Mouse (Mus musculus) liver, embryonic 11.5 days (tissue): ENCODE data around the gene Grik2. TPM values are rescaled to one million over a fixed set of nuclear protein-coding genes. Genes with fewer than 3 reads are reported as not detected.
"Not testable (repeated sequence)": the region's sequence is repeated elsewhere in the genome, so short reads cannot be mapped to it uniquely, and the experiment has no call there.

ENCODE experiments used
- ATAC-seq: fragments of 200-750 bp; cut with Nextera tagmentation; replicated peaks from 2 replicates; pipeline ENCODE4 v1.8.0; 2017; ENCODE audit warnings: moderate number of reproducible peaks, mild to moderate bottlenecking, moderate TSS enrichment, moderate library complexity; ENCODE audit not compliant: low FRiP score
- DNase-seq: peaks from one replicate; pipeline ENCODE4 v3.0.0-alpha.2; 2017; ENCODE audit warnings: low spot score
- H3K27ac ChIP-seq: fragments of 300-500 bp; sonication (generic); 2 replicates; pipeline ENCODE4 v1.5.1; 2014; ENCODE audit warnings: mild to moderate bottlenecking, low read depth, low read length, control low read depth
- H3K27me3 ChIP-seq: fragments of 300-500 bp; sonication (generic); replicated peaks from 2 replicates; pipeline ENCODE4 v1.6.1; 2014; ENCODE audit warnings: low read length, mixed read lengths; ENCODE audit not compliant: control insufficient read depth, insufficient read depth
- H3K36me3 ChIP-seq: fragments of 300-500 bp; sonication (generic); 2 replicates; pipeline ENCODE4 v1.6.1; 2014; ENCODE audit warnings: mild to moderate bottlenecking, low read length, moderate library complexity, mixed read lengths; ENCODE audit not compliant: control insufficient read depth, insufficient read depth
- H3K4me1 ChIP-seq: fragments of 300-500 bp; sonication (generic); replicated peaks from 2 replicates; pipeline ENCODE4 v1.6.1; 2014; ENCODE audit warnings: low read length, mixed read lengths; ENCODE audit not compliant: control insufficient read depth, insufficient read depth
- H3K4me2 ChIP-seq: fragments of 300-500 bp; sonication (generic); 2 replicates; pipeline ENCODE4 v1.6.1; 2014; ENCODE audit warnings: mild to moderate bottlenecking, control low read depth, moderate library complexity
- H3K4me3 ChIP-seq: fragments of 300-500 bp; sonication (generic); 2 replicates; pipeline ENCODE4 v1.5.1; 2014; ENCODE audit warnings: low read depth, low read length, control low read depth
- H3K9ac ChIP-seq: fragments of 300-500 bp; sonication (generic); 2 replicates; pipeline ENCODE4 v1.6.1; 2014; ENCODE audit warnings: low read depth, low read length, control low read depth
- H3K9me3 ChIP-seq: fragments of 300-500 bp; sonication (generic); 2 replicates; pipeline ENCODE4 v1.6.1; 2016; ENCODE audit warnings: low read length, inconsistent platforms, mixed read lengths; ENCODE audit not compliant: control insufficient read depth
- WGBS: fragments of 180-500 bp; shearing (Covaris S2); extraction: QIAGEN DNeasy Blood & Tissue Kit; methylation state at CpG from one replicate; pipeline ENCODE4 v1.1.7; 2014; 5-methylcytosine and 5-hydroxymethylcytosine counted together
- polyA plus RNA-seq: library from polyadenylated mRNA; unstranded; fragments of >200 nt; fragmentation: Nextera tagmentation; extraction: Ambion mirVana; gene quantifications from 2 replicates; pipeline ENCODE4 v1.2.1, GENCODE M21; 2014

Grik2 gene
- polyA plus RNA-seq, 1 experiment from 2014 or later = 0.53 TPM

- Histone ChIP-seq H3K27ac (no peak overlapping the region), H3K4me1 (no peaks in the 10 kb centered on the region), H3K9me3 (no peaks in the 10 kb centered on the region), H3K27me3 (no peaks in the 10 kb centered on the region), H3K4me3 (no peak overlapping the region), H3K4me2 (no peak overlapping the region), H3K9ac (no peak overlapping the region), H3K36me3 (no peaks in the 10 kb centered on the region)
- WGBS = 50% methylated on average over 2 of the region's 2 CpGs
- ATAC-seq = no peak
- DNase-seq = no peak
Measured at GRCm38 (mm10) chr10:49381852-49382251, 406.7 kb downstream of the Grik2 start.

- Histone ChIP-seq H3K9me3 (no peaks in the 10 kb centered on the region), H3K4me1 (no peaks in the 10 kb centered on the region), H3K27me3 (no peaks in the 10 kb centered on the region), H3K27ac (no peak overlapping the region), H3K36me3 (no peaks in the 10 kb centered on the region), H3K4me3 (no peak overlapping the region), H3K4me2 (no peak overlapping the region), H3K9ac (no peak overlapping the region)
- DNase-seq (no peak), ATAC-seq (no peak)
- WGBS = 82% methylated on average over 2 of the region's 2 CpGs
Measured at GRCm38 (mm10) chr10:49368601-49369000, 420.0 kb downstream of the Grik2 start.

- no peak for ATAC-seq
- Histone ChIP-seq H3K4me3 (no peak overlapping the region), H3K4me2 (no peak overlapping the region), H3K27ac (no peak overlapping the region), H3K36me3 (no peaks in the 10 kb centered on the region), H3K27me3 (no peaks in the 10 kb centered on the region), H3K4me1 (no peaks in the 10 kb centered on the region), H3K9ac (no peak overlapping the region), H3K9me3 (no peaks in the 10 kb centered on the region)
- DNase-seq = no peak
Measured at GRCm38 (mm10) chr10:49365262-49365661, 423.3 kb downstream of the Grik2 start.

- DNase-seq (no peak), ATAC-seq (no peak)
- Histone ChIP-seq H3K36me3 (no peaks in the 10 kb centered on the region), H3K27ac (no peak overlapping the region), H3K4me2 (no peak overlapping the region), H3K27me3 (no peaks in the 10 kb centered on the region), H3K9me3 (no peaks in the 10 kb centered on the region), H3K9ac (no peak overlapping the region), H3K4me3 (no peak overlapping the region), H3K4me1 (no peaks in the 10 kb centered on the region)
Measured at GRCm38 (mm10) chr10:49322413-49322812, 466.2 kb downstream of the Grik2 start.

DNA sequence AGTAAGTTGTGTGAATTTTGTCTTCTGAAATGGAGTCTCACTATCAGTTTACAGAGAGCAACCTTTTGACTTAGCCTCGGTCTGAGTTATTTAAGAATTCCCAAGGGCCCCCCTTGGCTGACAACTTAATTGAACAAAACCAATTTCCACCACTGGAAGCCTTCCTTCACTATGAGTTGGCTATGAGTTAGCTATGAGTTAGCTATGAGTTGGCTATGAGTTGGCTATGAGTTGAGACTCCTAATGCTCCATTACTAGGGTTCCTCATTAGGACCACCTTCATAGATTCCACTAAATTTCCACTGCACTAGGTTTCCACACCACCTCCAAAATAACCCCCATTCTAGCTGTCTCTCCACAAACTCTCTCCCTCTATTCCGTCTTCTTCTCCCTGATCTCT, 468.7 kb downstream of the Grik2 start:
- DNase-seq = no peak
- H3K4me2 ChIP-seq = no peak overlapping the region
- H3K27ac ChIP-seq = no peak overlapping the region
- H3K9me3 ChIP-seq = no peaks in the 10 kb centered on the region
- WGBS = 76% methylated on average over 2 of the region's 2 CpGs
- no peaks in the 10 kb centered on the region for H3K27me3 ChIP-seq
- no peak for ATAC-seq
- H3K36me3 ChIP-seq = no peaks in the 10 kb centered on the region
- no peak overlapping the region for H3K9ac ChIP-seq
- H3K4me1 ChIP-seq = no peaks in the 10 kb centered on the region
- H3K4me3 ChIP-seq = no peak overlapping the region

GRCm38 (mm10) chr10:49256247-49256939, 532.2 kb downstream of the Grik2 start:
- H3K4me3 ChIP-seq = no peak overlapping the region
- H3K27me3 ChIP-seq = no peaks in the 10 kb centered on the region
- no peaks in the 10 kb centered on the region for H3K4me1 ChIP-seq
- WGBS = 46% methylated on average over 2 of the region's 2 CpGs
- H3K27ac ChIP-seq = no peak overlapping the region
- no peak for ATAC-seq
- H3K4me2 ChIP-seq = no peak overlapping the region
- no peaks in the 10 kb centered on the region for H3K36me3 ChIP-seq
- no peak overlapping the region for H3K9ac ChIP-seq
- no peak for DNase-seq
- H3K9me3 ChIP-seq = no peaks in the 10 kb centered on the region

- H3K4me2 ChIP-seq, H3K27me3 ChIP-seq, H3K9me3 ChIP-seq, H3K9ac ChIP-seq, DNase-seq, ATAC-seq, H3K27ac ChIP-seq, H3K4me1 ChIP-seq, H3K4me3 ChIP-seq, H3K36me3 ChIP-seq: not testable (repeated sequence)
- WGBS = 84% methylated on average over 6 of the region's 6 CpGs
Measured at GRCm38 (mm10) chr10:49237356-49237755, 551.2 kb downstream of the Grik2 start.

GRCm38 (mm10) chr10:49236844-49237243, 551.7 kb downstream of the Grik2 start:
- H3K9me3 ChIP-seq, H3K36me3 ChIP-seq, H3K4me1 ChIP-seq, ATAC-seq, H3K4me2 ChIP-seq, H3K4me3 ChIP-seq, H3K9ac ChIP-seq, H3K27me3 ChIP-seq, H3K27ac ChIP-seq, DNase-seq: not testable (repeated sequence)

- Histone ChIP-seq H3K4me2 (no peak overlapping the region), H3K9ac (no peak overlapping the region), H3K4me1 (no peaks in the 10 kb centered on the region), H3K27me3 (no peaks in the 10 kb centered on the region), H3K36me3 (no peaks in the 10 kb centered on the region), H3K9me3 (no peaks in the 10 kb centered on the region), H3K4me3 (no peak overlapping the region), H3K27ac (no peak overlapping the region)
- WGBS = 58% methylated on average over 1 of the region's 1 CpGs
- no peak for DNase-seq
- ATAC-seq = no peak
Measured at GRCm38 (mm10) chr10:49220096-49220495, 568.5 kb downstream of the Grik2 start.
